Mouse (Mus musculus): ENCODE data around the gene Gm16181.

The Gm16181 gene

DNA sequence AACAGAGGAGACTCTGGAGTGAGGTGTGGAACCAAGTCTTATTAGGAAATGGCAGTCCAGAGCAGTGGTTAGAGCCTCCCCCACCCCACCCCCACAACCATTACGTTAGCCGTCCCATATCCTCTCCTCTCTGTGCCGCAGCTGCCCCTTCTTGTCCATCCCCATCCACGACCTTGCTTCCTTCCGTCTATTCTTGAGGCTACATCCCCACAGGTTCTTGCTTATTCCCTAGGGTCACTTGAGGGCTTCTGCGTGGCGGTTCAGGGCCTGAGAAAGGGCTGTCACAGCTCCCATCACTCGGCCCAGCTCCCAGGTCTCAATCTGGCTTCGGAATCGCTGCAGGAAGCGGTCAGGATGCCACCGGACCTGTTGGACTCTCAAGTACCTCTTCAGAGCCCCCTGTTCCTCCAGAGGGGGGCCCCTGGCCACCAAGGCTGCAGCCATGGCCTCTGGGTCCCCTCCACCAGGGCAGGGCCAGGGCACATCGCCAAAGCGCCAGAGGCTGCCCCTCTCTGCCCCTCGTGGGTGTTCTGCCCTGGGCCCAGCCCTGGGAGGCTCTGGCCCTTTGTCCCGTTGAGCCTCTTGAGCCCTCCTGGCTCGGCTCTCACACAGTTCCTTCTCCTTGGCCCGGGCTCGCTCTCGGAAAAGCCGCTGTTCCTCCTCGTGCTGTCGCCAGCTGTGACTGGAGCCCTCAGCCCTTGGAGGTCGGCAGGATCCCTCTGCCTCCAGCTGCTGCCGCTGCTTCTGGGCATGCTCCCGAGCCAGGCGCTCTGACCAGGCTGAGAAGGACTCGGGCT, at the start of gene Gm16181:
Gene Gm16181 (plus strand): TSS at position 679 of the 797 bp plus-strand sequence.
- no peak for DNase-seq (ENCODE audit: low spot score in 2 of 2)

DNA sequence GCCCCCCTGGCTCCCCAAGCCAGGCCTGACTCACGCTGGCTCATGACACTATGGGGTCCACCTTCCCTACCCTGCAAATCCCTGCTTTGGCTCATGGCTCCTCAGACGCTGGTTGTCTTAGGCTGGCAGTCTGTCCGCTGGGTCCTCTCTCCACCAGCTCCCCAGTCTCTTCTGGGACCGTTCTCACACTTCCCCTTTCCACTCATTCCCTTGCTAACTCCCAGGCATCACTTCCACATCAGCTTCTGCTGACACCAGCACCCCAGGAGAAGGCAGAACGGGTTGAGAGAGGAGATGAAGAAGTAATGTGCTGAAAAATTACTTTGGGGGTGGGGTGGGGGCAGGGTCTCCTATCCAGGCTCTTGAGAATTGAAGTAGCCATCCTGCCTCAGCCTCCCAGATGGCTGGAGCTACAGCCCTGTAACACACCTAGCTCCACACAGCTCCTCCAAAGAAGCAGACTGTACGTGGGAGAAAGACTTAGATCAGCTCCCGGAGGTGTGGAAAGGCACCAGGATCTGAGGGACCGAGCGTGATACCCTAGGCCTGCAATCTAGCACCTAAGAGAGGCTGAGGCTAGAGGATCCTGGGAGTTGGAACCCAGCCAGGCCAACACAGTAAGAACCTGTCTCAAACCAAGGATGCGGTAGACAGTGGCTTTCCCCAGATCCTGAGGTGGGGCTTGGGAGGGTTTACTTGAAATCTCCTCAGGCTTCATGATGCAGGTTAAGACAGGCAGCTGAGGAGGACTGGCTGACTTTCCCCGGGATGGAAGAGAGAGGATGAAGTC, 48.0 kb upstream of the Gm16181 start:
- no peak for DNase-seq (ENCODE audit: low spot score in 2 of 2)

DNA sequence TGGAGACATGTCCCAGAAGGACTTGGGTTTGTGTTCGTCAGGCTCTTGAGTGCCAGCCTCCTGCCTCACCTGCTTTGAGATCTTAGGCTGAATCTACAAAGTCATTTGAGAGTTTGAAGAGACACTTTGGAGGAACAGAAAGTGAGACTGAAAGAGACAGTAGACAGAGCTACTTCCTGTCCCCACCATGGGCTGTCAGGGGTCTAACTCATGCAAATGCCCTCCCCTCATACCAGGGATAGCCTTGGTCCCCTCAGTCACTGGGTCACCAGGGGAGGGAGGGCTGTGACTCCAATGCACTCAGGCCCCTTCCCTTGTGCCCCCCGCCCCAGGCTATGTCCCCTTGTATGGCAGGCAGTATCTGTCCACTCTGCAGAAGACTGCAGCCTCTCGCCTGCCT, 47.3 kb upstream of the Gm16181 start:
- DNase-seq (ENCODE audit: low spot score in 2 of 2): peak in 1 of 2 experiments; percentile 65

DNA sequence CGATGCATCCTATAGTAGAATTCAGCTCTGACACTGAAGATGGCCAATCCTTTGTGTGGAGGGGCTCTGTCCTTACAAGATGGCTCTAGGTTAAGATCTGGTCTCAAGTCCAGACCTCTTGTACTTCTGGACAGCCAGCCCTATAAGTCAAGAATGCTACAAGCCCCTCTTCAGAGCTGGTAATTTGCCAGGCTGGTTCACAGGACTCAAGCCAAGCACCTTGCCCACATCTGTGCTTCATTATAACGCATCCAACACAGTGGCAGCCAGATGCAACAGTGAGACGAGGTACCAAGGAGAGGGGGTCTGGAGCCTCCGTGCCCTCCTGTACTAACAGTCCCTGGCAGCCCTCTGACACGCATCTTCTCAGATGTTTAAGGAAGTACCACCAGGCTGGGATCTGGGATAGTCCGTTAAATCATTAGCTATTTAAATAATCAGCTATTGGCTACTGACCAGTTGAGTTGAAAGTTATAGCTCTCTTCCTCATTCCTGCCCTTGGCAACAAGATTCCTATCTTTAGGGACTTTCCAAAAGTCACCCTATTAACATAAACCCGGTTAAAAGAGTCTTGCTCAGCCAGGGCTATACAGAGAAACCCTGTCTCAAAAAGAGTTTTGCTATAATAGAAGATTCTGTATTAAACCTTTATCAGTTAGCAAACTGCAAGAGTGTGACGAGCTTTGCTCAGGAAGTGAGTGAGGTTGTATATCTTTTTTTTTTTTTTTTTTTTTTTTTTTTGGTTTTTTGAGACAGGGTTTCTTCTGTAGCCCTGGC, 46.2 kb upstream of the Gm16181 start:
- no peak for DNase-seq (ENCODE audit: low spot score in 2 of 2)

DNA sequence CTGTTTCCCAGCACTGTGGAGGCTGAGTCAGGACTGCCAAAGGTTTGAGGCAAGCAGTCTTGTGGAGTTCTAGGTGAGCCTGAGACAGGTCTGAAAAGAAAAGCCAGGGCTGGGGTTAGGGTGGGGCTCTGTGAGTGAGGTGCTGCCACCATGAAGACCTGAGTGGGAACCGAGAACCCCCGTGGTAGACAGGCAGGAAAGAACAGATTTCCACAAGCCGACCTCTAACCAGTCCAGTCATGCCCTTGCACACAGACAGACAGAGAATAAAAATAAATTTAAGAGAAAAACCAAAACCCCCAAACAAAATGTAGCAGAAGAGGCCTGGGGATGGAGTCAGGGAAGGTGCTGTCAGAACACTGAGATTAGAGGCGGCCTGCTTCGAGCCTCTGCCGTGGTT, 45.3 kb upstream of the Gm16181 start:
- DNase-seq (ENCODE audit: low spot score in 2 of 2): no peak

DNA sequence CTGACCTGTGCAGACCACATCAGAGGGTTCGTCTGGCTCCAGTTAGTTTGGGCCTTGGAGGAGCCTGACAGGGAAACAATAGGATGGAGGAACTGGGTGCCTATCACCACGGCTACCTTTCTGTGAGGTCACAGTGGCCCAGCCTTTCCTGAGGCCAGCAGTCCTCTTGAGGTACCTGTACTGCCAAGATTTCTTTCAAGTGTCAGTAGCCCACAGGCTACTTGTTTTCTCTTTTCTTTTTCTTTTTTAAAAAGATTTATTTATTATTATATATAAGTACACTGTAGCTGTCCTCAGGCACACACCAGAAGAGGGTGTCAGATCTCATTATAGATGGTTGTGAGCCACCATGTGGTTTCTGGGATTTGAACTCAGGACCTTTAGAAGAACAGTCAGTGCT, 44.7 kb upstream of the Gm16181 start, which contains the start of gene Aif1:
Gene Aif1 (minus strand): TSS at position 101 of the 400 bp plus-strand sequence.
- no peak for DNase-seq (ENCODE audit: low spot score in 2 of 2)

DNA sequence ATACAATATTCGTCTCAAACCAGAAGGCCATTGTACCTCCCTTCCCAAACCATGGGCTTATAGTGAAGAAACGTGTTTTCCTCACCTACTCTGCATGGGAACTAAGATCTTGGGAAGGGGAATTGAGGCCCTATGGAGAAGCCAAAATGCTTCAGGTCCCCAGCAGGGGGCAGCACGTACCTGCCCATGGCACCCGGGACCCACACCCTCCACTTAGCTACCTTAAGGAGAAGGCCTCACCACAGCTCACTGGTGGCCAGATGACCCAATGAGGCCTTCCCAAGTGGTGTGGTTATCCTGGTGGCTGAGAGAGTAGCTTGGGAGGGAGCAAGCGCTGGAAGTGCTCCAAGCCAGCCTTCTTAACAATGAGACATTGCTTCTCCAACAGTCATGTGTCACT, 42.1 kb upstream of the Gm16181 start:
- DNase-seq (ENCODE audit: low spot score in 2 of 2): peak; percentile 70 to 79

DNA sequence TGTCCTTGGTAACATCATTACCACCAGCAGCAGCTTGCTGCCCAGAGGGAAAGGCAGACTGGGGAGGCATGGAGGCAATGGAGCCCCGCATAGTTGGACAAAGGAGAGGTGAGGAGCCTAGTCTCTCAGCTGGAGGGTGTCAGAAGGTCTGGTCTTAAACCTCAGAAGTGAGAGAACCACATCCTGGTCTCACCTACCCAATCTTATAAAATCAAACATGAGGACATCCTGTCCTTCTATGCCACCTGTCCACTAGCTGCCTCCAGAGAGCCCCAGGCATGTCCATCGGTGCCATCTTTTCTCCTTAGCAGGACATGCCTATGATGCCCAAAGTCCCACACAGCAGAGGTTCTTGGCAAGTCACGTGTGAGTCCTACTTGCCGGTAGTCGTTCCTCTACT, 40.5 kb upstream of the Gm16181 start:
- DNase-seq (ENCODE audit: low spot score in 2 of 2): peak; percentile 49 to 69

DNA sequence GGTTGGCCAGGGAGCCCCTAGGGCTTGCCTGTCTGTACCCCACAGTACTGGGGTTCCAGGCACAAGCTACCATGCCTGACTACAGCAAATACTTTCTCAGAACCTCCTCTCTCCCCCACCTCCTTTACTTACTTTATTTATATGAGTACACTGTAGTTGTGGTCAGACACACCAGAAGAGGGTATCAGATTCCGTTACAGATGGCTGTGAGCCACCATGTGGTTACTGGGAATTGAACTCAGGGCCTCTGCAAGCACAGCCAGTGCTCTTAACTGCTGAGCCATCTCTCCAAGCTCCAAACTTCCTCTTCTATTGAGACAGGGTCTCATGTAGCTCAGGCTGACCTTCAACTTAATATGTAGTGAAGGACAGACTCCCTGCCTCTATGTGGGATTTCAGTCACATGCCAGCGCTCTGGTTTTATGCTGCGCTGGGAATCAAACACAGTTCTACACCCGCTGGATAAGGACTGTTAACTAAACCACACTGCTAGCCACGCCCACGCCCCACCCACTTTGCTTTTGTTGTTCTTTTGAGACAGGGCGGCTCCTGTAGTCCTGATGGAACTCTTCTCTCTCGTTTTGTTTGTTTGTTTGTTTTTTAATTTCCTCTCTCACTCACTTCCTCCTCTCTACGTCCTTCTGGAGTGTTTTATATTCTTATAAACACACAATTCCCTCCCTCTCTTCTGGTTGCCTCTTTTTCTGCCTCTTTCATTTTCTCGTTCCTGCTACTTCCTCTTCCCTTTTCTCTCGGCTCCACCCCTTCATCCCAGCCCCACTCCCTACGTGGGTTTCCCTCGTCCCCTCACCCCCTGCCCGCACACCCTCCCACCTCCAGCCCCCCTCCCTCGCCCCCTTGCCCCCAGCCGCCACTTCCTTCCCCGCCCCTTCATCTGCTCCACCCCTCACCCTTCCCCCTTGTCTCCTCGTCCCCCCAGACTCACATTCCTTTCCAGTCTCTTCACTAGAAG, 34.7 kb upstream of the Gm16181 start:
- peak; percentile 74 to 81 for DNase-seq (ENCODE audit: low spot score in 2 of 2)

DNA sequence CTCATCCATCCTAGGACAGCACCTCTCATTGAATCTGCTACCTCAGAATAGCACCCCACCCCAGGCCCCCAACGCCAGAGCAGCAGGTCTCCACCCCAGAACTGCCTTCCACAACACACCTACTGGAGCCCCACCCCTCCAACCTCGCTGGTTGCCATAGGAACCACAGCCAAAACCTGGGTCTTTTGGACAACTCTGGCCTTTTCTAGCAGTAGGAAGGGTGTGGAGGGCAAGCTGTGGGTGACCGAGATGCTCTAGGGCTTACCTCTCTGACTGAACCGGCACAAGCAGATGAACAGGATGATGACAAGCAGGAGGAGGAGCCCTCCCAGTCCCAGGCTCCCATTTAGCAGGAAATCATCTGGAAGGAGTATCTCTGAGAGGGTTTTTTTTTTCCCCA, 34.0 kb upstream of the Gm16181 start:
- peak; percentile 63 to 73 for DNase-seq (ENCODE audit: low spot score in 2 of 2)

DNA sequence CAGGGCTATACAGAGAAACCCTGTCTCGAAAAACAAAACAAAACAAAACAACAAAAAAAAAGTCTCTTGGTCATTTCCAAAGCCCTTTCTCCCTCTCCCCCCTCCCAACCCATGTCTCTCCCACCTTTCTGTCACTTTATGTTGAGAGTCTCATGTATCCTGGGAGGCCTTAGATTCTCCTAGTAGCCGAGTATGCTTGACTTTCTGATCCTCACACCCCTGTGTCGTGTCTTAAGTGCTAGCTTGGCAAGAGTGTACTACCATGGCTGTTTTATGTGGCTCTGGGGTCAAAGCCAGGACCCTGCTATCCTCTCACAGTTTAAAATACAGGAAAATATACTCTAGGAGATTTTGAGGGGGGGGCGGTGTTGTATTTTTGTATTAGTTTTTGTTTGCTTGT, 33.3 kb upstream of the Gm16181 start:
- no peak for DNase-seq (ENCODE audit: low spot score in 2 of 2)

DNA sequence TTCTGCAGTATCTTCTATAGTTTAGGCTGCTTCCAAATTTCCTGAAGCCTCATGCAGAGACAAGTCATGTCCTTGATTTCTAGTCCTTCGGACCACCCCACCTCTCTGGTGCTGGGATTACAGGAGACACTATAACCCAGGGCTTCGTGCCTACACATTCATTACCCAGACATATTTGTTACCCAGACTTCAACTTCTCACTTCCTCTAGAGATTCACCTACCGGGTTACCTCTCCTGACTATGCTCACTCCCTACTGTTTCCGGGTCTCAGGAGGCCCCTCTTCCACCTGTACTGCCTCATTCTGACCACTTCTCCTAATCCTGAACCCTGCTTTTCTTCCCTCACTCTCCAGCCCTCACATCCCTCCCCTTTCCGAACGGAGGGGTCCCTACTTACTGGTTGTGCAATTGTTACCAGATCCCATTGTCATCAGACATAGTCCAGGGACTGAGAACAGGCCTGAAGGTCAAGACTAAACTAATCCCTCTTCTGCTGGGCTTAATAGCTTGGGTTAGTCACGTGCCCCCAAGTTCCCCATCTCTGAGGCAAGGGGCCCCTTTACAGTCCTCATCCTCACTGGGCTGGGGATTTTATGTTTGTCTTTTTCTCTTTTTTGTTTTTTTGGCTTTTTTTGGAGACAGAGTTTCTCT, 32.5 kb upstream of the Gm16181 start, which contains the start of gene Lst1:
Gene Lst1 (minus strand): TSS at position 481 of the 652 bp plus-strand sequence.
- DNase-seq (ENCODE audit: low spot score in 2 of 2): no peak

DNA sequence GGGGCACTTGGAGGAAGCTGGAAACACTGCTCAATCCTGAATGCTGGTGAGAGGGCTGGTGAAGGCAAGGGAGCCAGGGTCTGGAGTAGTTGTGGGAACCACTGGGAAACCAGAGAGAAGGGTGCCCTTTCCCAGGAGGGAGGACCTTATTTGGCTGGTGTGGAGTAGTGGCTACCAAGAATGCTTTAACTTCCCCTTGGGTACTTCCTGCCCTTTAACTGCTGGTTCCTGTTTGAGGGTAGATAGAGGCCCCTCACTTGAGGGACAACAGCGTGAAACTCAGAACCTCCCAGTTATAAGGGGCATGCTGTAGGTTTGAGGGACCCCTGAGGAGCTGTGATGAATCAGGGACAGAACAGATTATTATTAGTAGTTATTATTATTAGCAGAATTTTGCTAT, 31.4 kb upstream of the Gm16181 start:
- DNase-seq (ENCODE audit: low spot score in 2 of 2): no peak

DNA sequence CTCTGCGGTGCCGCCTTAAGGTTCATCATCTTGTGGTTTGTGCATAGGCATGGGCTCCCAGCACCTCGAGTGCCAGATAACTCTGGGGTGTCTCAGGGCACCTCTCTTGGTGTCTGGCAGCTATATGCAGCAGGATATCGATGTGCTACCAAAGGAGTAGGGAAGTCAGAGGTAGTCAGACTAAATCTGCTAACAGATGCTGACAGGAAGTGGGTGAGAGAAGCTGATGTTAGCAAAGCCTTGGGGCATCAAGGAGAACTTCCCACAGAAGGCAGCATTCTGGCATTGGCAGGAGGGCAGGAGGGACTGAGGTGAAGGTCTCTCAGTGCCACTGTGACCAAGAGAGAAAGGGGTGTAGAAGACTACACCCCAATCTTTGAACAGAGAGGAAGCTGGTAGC, 30.5 kb upstream of the Gm16181 start:
- DNase-seq (ENCODE audit: low spot score in 2 of 2): peak; percentile 61 to 63

DNA sequence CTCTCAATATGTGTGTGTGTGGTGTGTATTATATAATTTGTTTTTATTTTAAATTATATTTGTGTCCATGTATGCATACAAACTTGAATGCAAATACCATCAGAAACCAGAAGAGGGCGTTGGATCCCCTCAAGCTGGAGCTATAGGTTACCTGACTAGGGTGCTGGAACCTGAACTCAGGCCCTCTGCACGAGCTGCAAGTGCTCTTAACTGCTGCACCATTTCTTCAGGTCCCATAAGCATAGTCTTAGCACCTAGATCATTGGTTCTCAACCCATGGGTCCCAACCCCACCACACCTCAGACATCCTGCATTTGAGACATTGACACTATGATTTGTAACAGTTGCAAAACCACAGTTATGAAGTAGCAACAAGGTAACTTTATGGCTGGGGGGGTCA, 28.9 kb upstream of the Gm16181 start:
- DNase-seq (ENCODE audit: low spot score in 2 of 2): no peak

DNA sequence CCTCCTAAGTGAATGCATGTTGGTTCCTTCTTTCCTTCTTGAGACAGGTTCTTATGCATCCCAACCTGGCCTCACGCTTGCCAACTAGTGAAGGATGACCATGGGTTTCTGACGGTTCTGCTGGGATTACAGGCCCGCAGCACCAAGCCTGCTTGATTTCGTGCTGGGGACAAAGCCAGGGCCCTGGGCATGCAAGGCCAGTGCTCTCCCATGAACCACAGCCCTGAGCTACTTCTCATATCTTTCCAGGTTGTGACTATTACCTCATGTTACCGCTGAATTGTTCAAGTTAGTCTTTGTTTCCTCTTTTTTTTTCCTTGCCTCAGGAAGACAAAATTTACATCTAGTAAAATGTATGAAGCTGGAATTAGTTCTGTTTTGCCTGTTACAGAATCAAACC, 27.7 kb upstream of the Gm16181 start:
- no peak for DNase-seq (ENCODE audit: low spot score in 2 of 2)

DNA sequence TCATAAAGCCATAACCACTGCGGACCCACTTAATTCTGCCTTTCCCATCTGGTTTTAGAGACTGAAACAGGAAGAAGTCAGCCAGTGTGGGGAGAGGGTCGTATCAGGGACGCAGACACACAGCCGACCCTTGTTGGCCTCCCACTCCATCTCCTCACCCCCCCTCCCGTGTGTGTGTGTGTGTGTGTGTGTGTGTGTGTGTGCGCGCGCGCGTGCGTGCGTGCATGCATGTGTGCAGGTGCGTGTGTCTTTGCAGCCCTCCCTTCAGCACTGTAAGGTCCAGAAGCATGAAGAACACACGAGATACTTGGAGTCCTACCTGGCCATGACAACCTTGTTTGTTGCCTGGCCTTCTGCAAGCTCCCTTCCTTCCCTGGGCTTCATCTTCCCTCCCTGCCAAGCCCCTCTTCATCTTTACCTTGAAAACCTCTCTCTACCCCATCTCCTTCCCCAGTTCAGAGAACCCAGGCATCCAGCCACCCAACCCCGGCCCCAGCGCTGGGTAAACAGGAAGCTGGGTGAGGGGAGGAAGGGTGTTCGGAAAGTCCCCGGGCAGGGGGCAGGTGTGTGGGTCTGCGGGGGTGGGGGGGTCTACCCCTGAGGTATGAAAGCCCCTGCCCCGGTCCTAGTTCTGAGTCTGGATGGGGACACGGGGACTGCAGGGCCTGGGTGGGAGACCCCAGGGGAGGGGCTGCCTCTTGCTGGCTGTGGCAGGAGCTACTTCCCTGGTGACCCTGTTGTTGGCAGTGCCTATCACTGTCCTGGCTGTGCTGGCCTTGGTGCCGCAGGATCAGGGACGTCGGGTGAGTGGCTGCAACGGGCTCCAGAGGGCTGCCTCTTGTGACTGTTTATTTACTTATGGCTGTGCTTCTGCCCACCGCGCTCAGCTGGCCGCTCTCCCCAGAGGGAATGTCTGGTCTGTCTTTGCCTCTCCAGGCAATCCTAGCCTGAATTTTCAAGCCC, 26.5 kb upstream of the Gm16181 start, which contains the start of gene Ltb:
Gene Ltb (plus strand): TSS at position 559 of the 963 bp plus-strand sequence.
- peak; percentile 66 to 81 for DNase-seq (ENCODE audit: low spot score in 2 of 2)

DNA sequence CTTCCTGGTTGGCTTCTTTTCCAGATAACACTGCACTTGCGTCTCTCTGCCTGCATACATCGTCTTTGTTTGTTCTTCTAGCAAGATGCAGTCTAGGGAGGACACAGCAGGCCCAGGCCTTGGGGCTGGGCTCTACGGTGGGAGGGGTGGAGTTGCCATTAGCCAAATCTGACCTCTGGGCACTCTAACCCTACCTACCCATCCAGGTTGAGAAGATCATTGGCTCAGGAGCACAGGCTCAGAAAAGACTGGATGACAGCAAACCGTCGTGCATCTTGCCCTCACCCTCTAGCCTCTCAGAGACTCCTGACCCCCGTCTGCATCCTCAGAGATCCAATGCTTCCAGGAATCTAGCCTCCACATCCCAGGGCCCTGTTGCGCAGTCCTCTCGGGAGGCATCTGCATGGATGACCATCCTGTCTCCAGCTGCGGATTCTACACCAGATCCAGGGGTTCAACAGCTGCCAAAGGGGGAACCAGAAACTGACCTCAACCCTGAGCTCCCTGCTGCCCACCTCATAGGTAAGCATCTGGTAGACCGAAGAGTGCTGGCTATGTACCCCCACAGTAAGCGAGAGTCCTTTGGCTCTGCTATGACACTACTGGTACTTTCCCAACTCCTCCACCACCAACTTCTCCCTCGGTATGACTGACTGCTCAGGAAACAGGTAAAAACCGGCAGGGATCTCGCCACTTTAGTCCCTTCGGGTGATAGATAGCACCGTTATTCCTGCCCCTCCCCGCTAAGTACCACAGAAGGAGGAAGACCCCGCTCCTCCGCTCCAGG, 25.6 kb upstream of the Gm16181 start:
- DNase-seq (ENCODE audit: low spot score in 2 of 2): no peak

All from natural killer cell, adult 2 months (primary cell).